Mouse (Mus musculus): ENCODE measurements at regions not wholly inside any gene's neighbourhood (a gene's known extent, or its start where the extent isn't known, plus 50 kb on each side); places are given as distances from the start of the nearest gene placed in this dataset.

- 61% methylated on average over 5 of the region's 5 CpGs for WGBS
- H3K36me3 ChIP-seq (ENCODE audit: insufficient read depth, low read length) = no peaks in the 10 kb centered on the region
- no peak for TF ChIP-seq CTCF (IDR thresholded peaks at IDR 0.05; ENCODE audit: low read depth)
- no peak overlapping the region for H3K4me3 ChIP-seq (replicated peaks; ENCODE audit: low read depth, low read length)
- DNase-seq (ENCODE audit: low spot score) = no peak
- H3K4me2 ChIP-seq (ENCODE audit: low read length) = no peak overlapping the region
- no peaks in the 10 kb centered on the region for H3K27me3 ChIP-seq (ENCODE audit: insufficient read depth, low read length)
- H3K27ac ChIP-seq = no peak overlapping the region
- no peaks in the 10 kb centered on the region for H3K9me3 ChIP-seq (replicated peaks; ENCODE audit: low read length)
- no peak overlapping the region for H3K9ac ChIP-seq (ENCODE audit: low read depth, low read length)
- no peak for ATAC-seq (replicated peaks; ENCODE audit: low FRiP score, low read depth)
- no peaks in the 10 kb centered on the region for H3K4me1 ChIP-seq (replicated peaks; ENCODE audit: insufficient read depth, low read length)
Observed at GRCm38 (mm10) chr2:114291387-114291786, 90.1 kb upstream of the Zfp770 start.

GRCm38 (mm10) chr2:114275536-114275935 lies 74.3 kb upstream of the Zfp770 start:
- TF ChIP-seq CTCF (IDR thresholded peaks at IDR 0.05; ENCODE audit: low read depth) = no peak
- Histone ChIP-seq H3K27ac (no peak overlapping the region), H3K4me2 (ENCODE audit: low read length) (no peak overlapping the region), H3K27me3 (ENCODE audit: insufficient read depth, low read length) (no peaks in the 10 kb centered on the region), H3K4me1 (replicated peaks; ENCODE audit: insufficient read depth, low read length) (no peaks in the 10 kb centered on the region), H3K9ac (ENCODE audit: low read depth, low read length) (no peak overlapping the region), H3K36me3 (ENCODE audit: insufficient read depth, low read length) (no peaks in the 10 kb centered on the region), H3K9me3 (replicated peaks; ENCODE audit: low read length) (no peaks in the 10 kb centered on the region), H3K4me3 (replicated peaks; ENCODE audit: low read depth, low read length) (no peak overlapping the region)
- DNase-seq (ENCODE audit: low spot score) = no peak
- ATAC-seq (replicated peaks; ENCODE audit: low FRiP score, low read depth) = no peak

DNA sequence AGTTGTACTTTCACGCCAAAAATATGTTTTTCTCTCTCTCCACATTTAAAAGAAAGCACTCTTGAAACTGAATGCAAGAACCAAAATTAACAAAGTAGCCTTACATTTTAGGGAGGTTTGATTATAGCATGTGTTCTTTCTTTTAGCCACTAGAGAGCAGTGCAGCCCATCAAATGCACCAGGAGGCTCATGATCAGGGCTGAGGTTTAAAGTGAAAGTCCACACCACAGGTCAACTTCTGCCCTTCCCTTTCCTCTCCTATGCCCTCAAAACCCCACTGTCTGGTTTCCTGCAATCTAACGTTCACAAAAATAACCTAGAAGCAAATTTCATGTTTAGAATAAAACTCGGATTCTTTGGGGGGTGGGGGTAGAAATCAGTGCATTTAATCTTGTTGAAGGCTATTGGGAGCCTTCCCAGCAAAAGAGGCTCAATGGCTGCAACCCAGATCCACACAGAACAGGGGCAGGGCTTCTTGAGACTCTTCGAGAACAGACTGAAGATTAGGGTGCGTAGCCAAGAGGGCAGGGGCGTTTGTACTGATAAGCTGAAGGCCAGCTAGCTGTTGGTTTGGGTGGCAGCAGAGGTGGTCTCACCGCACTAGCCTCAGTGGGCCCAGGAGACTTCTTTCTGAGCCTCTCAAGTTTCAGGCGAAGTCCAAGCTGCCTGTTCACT lies 59.3 kb upstream of the Zfp770 start:
- ATAC-seq (replicated peaks; ENCODE audit: low FRiP score, low read depth) (peak; percentile 71; the same call in 1 of the 2 replicates), DNase-seq (ENCODE audit: low spot score) (peak; percentile 93)
- Histone ChIP-seq H3K36me3 (ENCODE audit: insufficient read depth, low read length) (no peaks in the 10 kb centered on the region), H3K27me3 (ENCODE audit: insufficient read depth, low read length) (no peaks in the 10 kb centered on the region), H3K4me2 (ENCODE audit: low read length) (peak overlapping the region; percentile 27; the same call in 1 of the 2 replicates), H3K9ac (ENCODE audit: low read depth, low read length) (no peak overlapping the region), H3K27ac (peak overlapping the region; percentile 47; the same call in 1 of the 2 replicates), H3K4me1 (replicated peaks; ENCODE audit: insufficient read depth, low read length) (no peaks in the 10 kb centered on the region), H3K4me3 (replicated peaks; ENCODE audit: low read depth, low read length) (no peak overlapping the region), H3K9me3 (replicated peaks; ENCODE audit: low read length) (no peaks in the 10 kb centered on the region)
- TF ChIP-seq CTCF (IDR thresholded peaks at IDR 0.05; ENCODE audit: low read depth) = peak; percentile 94
- 32% methylated on average over 8 of the region's 8 CpGs for WGBS

- DNase-seq (ENCODE audit: low spot score) (no peak), ATAC-seq (replicated peaks; ENCODE audit: low FRiP score, low read depth) (no peak)
- Histone ChIP-seq H3K27ac (no peak overlapping the region), H3K4me1 (replicated peaks; ENCODE audit: insufficient read depth, low read length) (no peaks in the 10 kb centered on the region), H3K27me3 (ENCODE audit: insufficient read depth, low read length) (no peaks in the 10 kb centered on the region), H3K4me3 (replicated peaks; ENCODE audit: low read depth, low read length) (no peak overlapping the region), H3K9ac (ENCODE audit: low read depth, low read length) (no peak overlapping the region), H3K36me3 (ENCODE audit: insufficient read depth, low read length) (no peaks in the 10 kb centered on the region), H3K9me3 (replicated peaks; ENCODE audit: low read length) (no peaks in the 10 kb centered on the region), H3K4me2 (ENCODE audit: low read length) (no peak overlapping the region)
- 73% methylated on average over 4 of the region's 4 CpGs for WGBS
- no peak for TF ChIP-seq CTCF (IDR thresholded peaks at IDR 0.05; ENCODE audit: low read depth)
Observed at GRCm38 (mm10) chr2:114259539-114259938, 58.3 kb upstream of the Zfp770 start.
